Mouse (Mus musculus): Measurements from ENCODE around the gene Nrk.

Gene Nrk

GRCm38 (mm10) chrX:138914041-138914776, at the start of gene Nrk:
Gene Nrk, plus strand, starts transcription at chrX:138914430.
- DNase-seq (ENCODE audit: extremely low read depth, insufficient read length, low spot score), result no peak

- DNase-seq (ENCODE audit: extremely low read depth, insufficient read length, low spot score), result no peak
These were observed 864 bp upstream of the Nrk start for GRCm38 (mm10) chrX:138913366-138913765.

- DNase-seq (ENCODE audit: extremely low read depth, insufficient read length, low spot score), result no peak
These were observed 516 bp downstream of the Nrk start for GRCm38 (mm10) chrX:138914777-138915114.

GRCm38 (mm10) chrX:138919030-138919429, 4.8 kb downstream of the Nrk start:
- no peak for DNase-seq (ENCODE audit: extremely low read depth, insufficient read length, low spot score)

- DNase-seq (ENCODE audit: extremely low read depth, insufficient read length, low spot score), result no peak
These were observed 29.7 kb downstream of the Nrk start for GRCm38 (mm10) chrX:138943905-138944304.

GRCm38 (mm10) chrX:138960713-138961112, 46.5 kb downstream of the Nrk start:
- no peak for DNase-seq (ENCODE audit: extremely low read depth, insufficient read length, low spot score)

GRCm38 (mm10) chrX:138978501-138978900, 64.3 kb downstream of the Nrk start:
- no peak for DNase-seq (ENCODE audit: extremely low read depth, insufficient read length, low spot score)

- no peak for DNase-seq (ENCODE audit: extremely low read depth, insufficient read length, low spot score)
These were observed 65.0 kb downstream of the Nrk start for GRCm38 (mm10) chrX:138979249-138979648.

- no peak for DNase-seq (ENCODE audit: extremely low read depth, insufficient read length, low spot score)
These were observed 100.3 kb downstream of the Nrk start for GRCm38 (mm10) chrX:139014524-139014923.

GRCm38 (mm10) chrX:139016540-139016939, 102.3 kb downstream of the Nrk start:
- DNase-seq (ENCODE audit: extremely low read depth, insufficient read length, low spot score), result no peak

- no peak for DNase-seq (ENCODE audit: extremely low read depth, insufficient read length, low spot score)
These were observed 112.4 kb downstream of the Nrk start for GRCm38 (mm10) chrX:139026532-139027097.

GRCm38 (mm10) chrX:139027296-139027695, 113.1 kb downstream of the Nrk start:
- DNase-seq (ENCODE audit: extremely low read depth, insufficient read length, low spot score), result no peak

GRCm38 (mm10) chrX:139027909-139028308, 113.7 kb downstream of the Nrk start:
- no peak for DNase-seq (ENCODE audit: extremely low read depth, insufficient read length, low spot score)

GRCm38 (mm10) chrX:139037666-139038065, 123.4 kb downstream of the Nrk start:
- no peak for DNase-seq (ENCODE audit: extremely low read depth, insufficient read length, low spot score)

- DNase-seq (ENCODE audit: extremely low read depth, insufficient read length, low spot score), result no peak
These were observed 125.1 kb downstream of the Nrk start for GRCm38 (mm10) chrX:139039314-139039713.

GRCm38 (mm10) chrX:139041148-139041547, 126.9 kb downstream of the Nrk start:
- no peak for DNase-seq (ENCODE audit: extremely low read depth, insufficient read length, low spot score)

- peak; percentile 5 for DNase-seq (ENCODE audit: extremely low read depth, insufficient read length, low spot score)
These were observed 137.7 kb downstream of the Nrk start for GRCm38 (mm10) chrX:139051976-139052375.

- DNase-seq (ENCODE audit: extremely low read depth, insufficient read length, low spot score), result no peak
These were observed 138.9 kb downstream of the Nrk start for GRCm38 (mm10) chrX:139053149-139053548.
